Mouse (Mus musculus) layer of hippocampus, adult 8-10 months (tissue): ENCODE data around the gene Amz2. TPM values are rescaled to one million over a fixed set of nuclear protein-coding genes. Genes with fewer than 3 reads are reported as not detected.
A peak's percentile ranks its signal among the peaks of the same experiment; 100 is the strongest.
"Not testable (repeated sequence)": the region's sequence is repeated elsewhere in the genome, so short reads cannot be mapped to it uniquely, and the experiment has no call there.

Experiments used
- DNase-seq, 2 experiments: peaks; one replicate each; pipeline ENCODE4 v3.0.0; 2022; ENCODE audit warnings: low spot score in 2 of 2
- microRNA-seq, 2 experiments: library from miRNA; unstranded; fragments of <30 nt; microRNA quantifications; one replicate each; pipeline ENCODE4 v1.2.0; 2022
- total RNA-seq, 4 experiments: library from RNA; stranded (reverse); gene quantifications; 2 replicates each; pipeline ENCODE4 v1.2.4; 2022

Gene Amz2
- total RNA-seq, 4 experiments from 2014 or later = 48.6 to 68.6 (median 55.6) TPM

GRCm38 (mm10) chr11:109492847-109493464, 67.2 kb downstream of the Amz2 start:
- DNase-seq = not testable (repeated sequence)

- DNase-seq = no peak
Measured at GRCm38 (mm10) chr11:109494890-109495770, 69.4 kb downstream of the Amz2 start.

GRCm38 (mm10) chr11:109495771-109496474, 70.2 kb downstream of the Amz2 start:
- DNase-seq = no peak

- no peak for DNase-seq
Measured at GRCm38 (mm10) chr11:109496475-109496993, 70.8 kb downstream of the Amz2 start.

GRCm38 (mm10) chr11:109496996-109497714, 71.4 kb downstream of the Amz2 start:
- DNase-seq = peak; percentile 18 to 24

GRCm38 (mm10) chr11:109497990-109498389, 72.2 kb downstream of the Amz2 start:
- DNase-seq = no peak

GRCm38 (mm10) chr11:109500206-109500605, 74.5 kb downstream of the Amz2 start:
- DNase-seq = no peak

Small RNA genes within 50 kb of the gene (microRNA-seq; reads per million reads assigned to microRNA genes)
- gene Gm25540 = 0 reads per million in 2 experiments

Other genes starting within 250 kb of the Amz2 start
- gene Rgs9, start 127.8 kb upstream of the Amz2 start, total RNA-seq = 10 to 100 TPM; 12.2 to 16.5 (median 14.7) TPM
- 10 to 100 TPM; 56.4 to 69.6 (median 63.0) TPM for gene Gna13, start 63.1 kb upstream of the Amz2 start, total RNA-seq
- not detected for gene 9930022D16Rik, start 12.0 kb upstream of the Amz2 start, total RNA-seq
- gene Arsg, start 47.4 kb downstream of the Amz2 start, total RNA-seq = 10 to 100 TPM; 14.1 to 22.3 (median 19.7) TPM
- gene Slc16a6, start 47.7 kb downstream of the Amz2 start, total RNA-seq = 10 to 100 TPM in 2 of 4 experiments, 1 to 10 TPM in 2; 6.6 to 11.5 (median 10.3) TPM
- gene Wipi1, start 186.0 kb downstream of the Amz2 start, total RNA-seq = 10 to 100 TPM; 22.9 to 25.6 (median 23.6) TPM
- 100 to 1,000 TPM; 539 to 574 (median 549) TPM for gene Prkar1a, start 223.5 kb downstream of the Amz2 start, total RNA-seq